Mouse (Mus musculus) liver, adult 2 months (tissue): Measurements from ENCODE around the gene Igll1. TPM values are rescaled to one million over a fixed set of nuclear protein-coding genes. Genes with fewer than 3 reads are reported as not detected.
A peak's percentile ranks its signal among the peaks of the same experiment; 100 is the strongest.

Experiments
- DNase-seq: peaks from one replicate; pipeline ENCODE4 v3.0.0-alpha.2; 2011; ENCODE audit warnings: low read depth, low spot score; ENCODE audit errors: extremely low read depth
- H3K27ac ChIP-seq: fragments of 200-500 bp; replicated peaks from 2 replicates; pipeline ENCODE4 v1.5.1; 2012; ENCODE audit warnings: low read depth, mild to moderate bottlenecking, control low read depth, inconsistent platforms, low read length; ENCODE audit not compliant: insufficient read depth
- H3K27me3 ChIP-seq: fragments of 200-500 bp; 2 replicates; pipeline ENCODE4 v1.6.1; 2012; ENCODE audit warnings: mild to moderate bottlenecking, moderate library complexity, low read length, inconsistent platforms; ENCODE audit not compliant: control insufficient read depth, insufficient read depth
- H3K36me3 ChIP-seq: fragments of 200-500 bp; 2 replicates; pipeline ENCODE4 v1.6.1; 2012; ENCODE audit warnings: low read length, inconsistent platforms; ENCODE audit not compliant: control insufficient read depth, insufficient read depth
- H3K4me1 ChIP-seq: fragments of 200-500 bp; 2 replicates; pipeline ENCODE4 v1.6.1; 2011; ENCODE audit warnings: low read length; ENCODE audit not compliant: control insufficient read depth, insufficient read depth
- H3K4me3 ChIP-seq: fragments of 200-500 bp; 2 replicates; pipeline ENCODE4 v1.5.1; 2011; ENCODE audit warnings: low read depth, mild to moderate bottlenecking, control low read depth, low read length, moderate library complexity; ENCODE audit not compliant: insufficient read depth
- H3K79me2 ChIP-seq: fragments of 200-500 bp; 2 replicates; pipeline ENCODE4 v1.6.1; 2012; ENCODE audit warnings: inconsistent platforms, mild to moderate bottlenecking, low read length, moderate library complexity; ENCODE audit not compliant: control insufficient read depth, insufficient read depth
- H3K9ac ChIP-seq: fragments of 200-500 bp; 2 replicates; pipeline ENCODE4 v1.6.1; 2012; ENCODE audit warnings: low read depth, mild to moderate bottlenecking, control low read depth, inconsistent platforms, low read length
- CTCF ChIP-seq: fragments of 200-500 bp; IDR thresholded peaks from 2 replicates; pipeline ENCODE4 v1.5.1; 2011; ENCODE audit warnings: low read depth, low read length, control low read depth
- POLR2A ChIP-seq: fragments of 200-500 bp; IDR thresholded peaks from 2 replicates; pipeline ENCODE4 v1.6.1; 2011; ENCODE audit warnings: low read length, control low read depth; ENCODE audit not compliant: insufficient read depth; ENCODE audit errors: extremely low read depth
- WGBS: fragments of 180-500 bp; shearing (Covaris S2); methylation state at CpG from one replicate; pipeline ENCODE4 v1.1.7; 2018; 5-methylcytosine and 5-hydroxymethylcytosine counted together
- polyA plus RNA-seq: library from polyadenylated mRNA; depleted of rRNA; stranded (reverse); fragments of >200 nt; gene quantifications from 2 replicates; pipeline ENCODE4 v1.2.3, GENCODE M21; 2012; rRNA removed
- total RNA-seq: library from RNA; depleted of rRNA; stranded (reverse); fragments of >200 nt; gene quantifications from 2 replicates; pipeline ENCODE4 v1.2.3, GENCODE M21; 2014; rRNA removed

Gene Igll1
- total and polyA plus RNA-seq, 2 experiments, result not detected

- no peak for DNase-seq
- H3K27me3 ChIP-seq, result no peaks in the 10 kb centered on the region
- H3K36me3 ChIP-seq, result no peaks in the 10 kb centered on the region
- peaks cover 3% of the 10 kb centered on the region; the same call in 1 of the 2 replicates for H3K4me1 ChIP-seq
- TF ChIP-seq CTCF (no peak), POLR2A (no peak)
- no peak overlapping the region for H3K9ac ChIP-seq
- no peak overlapping the region for H3K27ac ChIP-seq
- H3K4me3 ChIP-seq, result no peak overlapping the region
- 86% methylated on average over 3 of the region's 3 CpGs for WGBS
- no peaks in the 10 kb centered on the region for H3K79me2 ChIP-seq
Observed at GRCm38 (mm10) chr16:16829671-16830070, 34.1 kb downstream of the Igll1 start.

- Histone ChIP-seq H3K9ac (no peak within 1 kb of the TSS), H3K36me3 (no peaks in the 10 kb centered on the region), H3K27me3 (no peaks in the 10 kb centered on the region), H3K79me2 (no peaks in the 10 kb centered on the region), H3K4me3 (peak within 1 kb of the TSS; percentile 45; the same call in 1 of the 2 replicates), H3K27ac (no peak within 1 kb of the TSS), H3K4me1 (peaks cover 3% of the 10 kb centered on the region; the same call in 1 of the 2 replicates)
- 10% methylated on average over 33 of the region's 33 CpGs for WGBS
- TF ChIP-seq CTCF (peak; percentile 50), POLR2A (no peak)
- DNase-seq, result no peak
Observed at GRCm38 (mm10) chr16:16828757-16829615, 34.8 kb downstream of the Igll1 start, which contains the start of gene Spag6l. Spag6l (minus strand) TSS chr16:16829456.

- 94% methylated on average over 2 of the region's 2 CpGs for WGBS
- no peak overlapping the region for H3K9ac ChIP-seq
- TF ChIP-seq POLR2A (no peak), CTCF (no peak)
- no peaks in the 10 kb centered on the region for H3K36me3 ChIP-seq
- H3K4me1 ChIP-seq, result peaks cover 3% of the 10 kb centered on the region; the same call in 1 of the 2 replicates
- no peaks in the 10 kb centered on the region for H3K27me3 ChIP-seq
- DNase-seq, result no peak
- H3K79me2 ChIP-seq, result no peaks in the 10 kb centered on the region
- no peak overlapping the region for H3K4me3 ChIP-seq
- no peak overlapping the region for H3K27ac ChIP-seq
Observed at GRCm38 (mm10) chr16:16826223-16826622, 37.6 kb downstream of the Igll1 start.

GRCm38 (mm10) chr16:16825476-16825875, 38.3 kb downstream of the Igll1 start:
- Histone ChIP-seq H3K4me3 (no peak overlapping the region), H3K36me3 (no peaks in the 10 kb centered on the region), H3K9ac (no peak overlapping the region), H3K27ac (no peak overlapping the region), H3K27me3 (no peaks in the 10 kb centered on the region), H3K4me1 (peaks cover 3% of the 10 kb centered on the region; the same call in 1 of the 2 replicates), H3K79me2 (no peaks in the 10 kb centered on the region)
- DNase-seq, result no peak
- TF ChIP-seq POLR2A (no peak), CTCF (no peak)
- WGBS, result 68% methylated on average over 5 of the region's 5 CpGs

Other genes starting within 250 kb of the Igll1 start
- gene Olfr19, start 187.6 kb downstream of the Igll1 start, total RNA-seq, result not detected in 2 replicates
- gene Olfr19, start 187.6 kb downstream of the Igll1 start, polyA plus RNA-seq, result not detected in 2 replicates
- gene Spag6l, start 34.5 kb downstream of the Igll1 start, total RNA-seq, result not detected in 2 replicates
- gene Spag6l, start 34.5 kb downstream of the Igll1 start, polyA plus RNA-seq, result not detected in 2 replicates
- gene Top3b, start 6.8 kb upstream of the Igll1 start, total RNA-seq, result 18.8 and 25.2 TPM in 2 replicates
- 31.0 and 40.9 TPM in 2 replicates for gene Top3b, start 6.8 kb upstream of the Igll1 start, polyA plus RNA-seq
- not detected in 2 replicates for gene Vpreb1, start 6.9 kb upstream of the Igll1 start, total RNA-seq
- gene Vpreb1, start 6.9 kb upstream of the Igll1 start, polyA plus RNA-seq, result 1.3 and 2.4 TPM in 2 replicates
- gene Ppm1f, start 32.5 kb upstream of the Igll1 start, total RNA-seq, result 12.2 and 15.4 TPM in 2 replicates
- gene Ppm1f, start 32.5 kb upstream of the Igll1 start, polyA plus RNA-seq, result 11.0 and 11.2 TPM in 2 replicates
- 81.4 and 91.2 TPM in 2 replicates for gene Mapk1, start 119.4 kb upstream of the Igll1 start, total RNA-seq
- 42.8 and 50.1 TPM in 2 replicates for gene Mapk1, start 119.4 kb upstream of the Igll1 start, polyA plus RNA-seq
- 0.34 and 0.55 TPM in 2 replicates for gene Ypel1, start 205.7 kb upstream of the Igll1 start, total RNA-seq
- 0.43 and 0.78 TPM in 2 replicates for gene Ypel1, start 205.7 kb upstream of the Igll1 start, polyA plus RNA-seq
- 49.7 and 55.0 TPM in 2 replicates for gene Ppil2, start 247.3 kb upstream of the Igll1 start, total RNA-seq
- gene Ppil2, start 247.3 kb upstream of the Igll1 start, polyA plus RNA-seq, result 48.0 and 48.4 TPM in 2 replicates